ENCODE assay signal across 24 mouse cellular contexts in the genomic region with DNA sequence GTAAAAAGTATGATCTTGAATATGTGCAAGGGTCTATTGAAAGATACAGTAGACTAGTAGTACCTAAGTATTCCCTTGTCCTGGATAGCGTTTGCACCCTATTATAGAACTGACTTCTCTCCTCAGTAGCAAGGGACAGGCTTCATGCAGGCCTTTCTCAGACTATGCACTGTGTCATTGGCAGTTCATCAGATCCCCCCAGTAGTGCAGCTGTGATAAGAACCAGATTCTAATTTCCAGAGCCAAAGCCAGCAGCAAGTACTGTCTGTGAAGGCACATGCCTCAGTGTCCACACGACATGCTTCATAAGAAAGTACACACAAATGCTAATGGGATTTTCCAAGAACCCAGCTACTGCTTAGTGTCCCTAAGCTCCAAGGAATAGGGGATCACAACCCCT.
DNase-seq lines count a peak whose midpoint lies in the region; ATAC-seq and TF ChIP-seq lines count a peak whose summit lies in the region.
"Had no signal": no experiment of that assay in that cellular context is flagged by ENCODE, and none has a peak within 500 bp of the region (broad histone marks: within the 10 kb centered on the region; RNA-seq: fewer than 3 reads in every experiment).

No protein-coding gene starts in this region.

- H3K27me3 ChIP-seq in lung, embryonic 14.5 days (ENCODE audit: insufficient read depth, low read length), result no peaks in the 10 kb centered on the region
- no peaks in the 10 kb centered on the region for H3K27me3 ChIP-seq in lung, postnatal 0 days (replicated peaks; ENCODE audit: insufficient read depth, low read length)
- H3K27me3 ChIP-seq: CH12.LX; embryonic facial prominence, embryonic 13.5 days; embryonic facial prominence, embryonic 15.5 days; forebrain, embryonic 12.5 days had no signal

- H3K4me3 ChIP-seq in lung, embryonic 14.5 days (ENCODE audit: low read depth, low read length), result no peak overlapping the region
- H3K4me3 ChIP-seq in lung, adult 2 months (replicated peaks; ENCODE audit: extremely low read depth, low read depth, low read length), result no peak overlapping the region
- no peak overlapping the region for H3K4me3 ChIP-seq in lung, postnatal 0 days (ENCODE audit: low read depth, low read length)
- H3K4me3 ChIP-seq: embryonic facial prominence, embryonic 13.5 days; embryonic facial prominence, embryonic 15.5 days; erythroblast, embryonic 14.5 days; forebrain, embryonic 10.5 days; forebrain, embryonic 12.5 days had no signal

- no peak for ATAC-seq in lung, embryonic 14.5 days (ENCODE audit: insufficient read depth)
- peak; percentile 57 for ATAC-seq in lung, postnatal 0 days
- ATAC-seq in inflammation-experienced regulatory T-cells, adult 6 months, result no peak
- ATAC-seq: activated CD4-positive, CD25-positive, alpha-beta regulatory T cell, adult 4 months; CD4-positive, CD25-positive, alpha-beta regulatory T cell, adult 4 months; forebrain, embryonic 16.5 days; Patski had no signal

- H3K36me3 ChIP-seq in lung, embryonic 14.5 days (ENCODE audit: insufficient read depth), result no peaks in the 10 kb centered on the region
- H3K36me3 ChIP-seq in lung, postnatal 0 days (ENCODE audit: insufficient read depth, low read length), result no peaks in the 10 kb centered on the region
- H3K36me3 ChIP-seq: embryonic facial prominence, embryonic 13.5 days; embryonic facial prominence, embryonic 15.5 days; forebrain, embryonic 10.5 days; forebrain, embryonic 12.5 days; G1E had no signal

- DNase-seq in cerebellum, postnatal 10 days, result peak; percentile 25 to 51
- DNase-seq in cerebellum, adult 8-10 months, result no peak
- DNase-seq in lung, embryonic 14.5 days, result peak; percentile 39
- DNase-seq in lung, adult 2 months, result no peak
- peak; percentile 22 for DNase-seq in lung, postnatal 0 days (ENCODE audit: low spot score)
- DNase-seq in lung, adult 18-20 months, result no peak
- peak; percentile 20 for DNase-seq in lung, postnatal 36 days
- DNase-seq: adrenal gland, adult 8-10 months; adrenal gland, postnatal 25 days; B cell, adult 2 months; cerebellum, adult 11 months; embryo, embryonic 11 days had no signal

- TF ChIP-seq POLR2A in lung, adult 2 months (IDR thresholded peaks at IDR 0.05; ENCODE audit: borderline replicate concordance, extremely low read depth, low read depth, low read length), result no peak

- no peaks in the 10 kb centered on the region for H3K4me1 ChIP-seq in lung, embryonic 14.5 days (ENCODE audit: insufficient read depth)
- H3K4me1 ChIP-seq in lung, adult 2 months (ENCODE audit: control insufficient read depth, insufficient read depth, low read length), result peaks cover 2% of the 10 kb centered on the region; the same call in 1 of the 2 replicates
- no peaks in the 10 kb centered on the region for H3K4me1 ChIP-seq in lung, postnatal 0 days (ENCODE audit: insufficient read depth, low read depth, low read length)
- H3K4me1 ChIP-seq: embryonic facial prominence, embryonic 15.5 days; forebrain, embryonic 12.5 days had no signal

- H3K9me3 ChIP-seq in lung, embryonic 14.5 days (ENCODE audit: low read depth, low read length), result no peaks in the 10 kb centered on the region
- no peaks in the 10 kb centered on the region for H3K9me3 ChIP-seq in lung, postnatal 0 days (ENCODE audit: low read length)
- H3K9me3 ChIP-seq: embryonic facial prominence, embryonic 13.5 days; embryonic facial prominence, embryonic 15.5 days; forebrain, embryonic 10.5 days; forebrain, embryonic 12.5 days; G1E had no signal

- no peak for TF ChIP-seq CTCF in lung, embryonic 14.5 days (IDR thresholded peaks at IDR 0.05; ENCODE audit: low read depth)
- TF ChIP-seq CTCF in lung, adult 2 months (IDR thresholded peaks at IDR 0.05; ENCODE audit: insufficient read depth, low read length), result no peak
- no peak for TF ChIP-seq CTCF in lung, postnatal 0 days (IDR thresholded peaks at IDR 0.05)

- H3K4me2 ChIP-seq in lung, embryonic 14.5 days, result no peak overlapping the region
- H3K4me2 ChIP-seq in lung, postnatal 0 days (replicated peaks; ENCODE audit: low read depth, low read length), result no peak overlapping the region
- H3K4me2 ChIP-seq: embryonic facial prominence, embryonic 13.5 days; embryonic facial prominence, embryonic 15.5 days; forebrain, embryonic 12.5 days had no signal

- no peak overlapping the region for H3K27ac ChIP-seq in lung, embryonic 14.5 days (ENCODE audit: low read depth)
- H3K27ac ChIP-seq in lung, postnatal 0 days (ENCODE audit: low read length), result no peak overlapping the region
- H3K27ac ChIP-seq: embryonic facial prominence, embryonic 13.5 days; embryonic facial prominence, embryonic 15.5 days; forebrain, embryonic 10.5 days; forebrain, embryonic 12.5 days had no signal

- no peak overlapping the region for H3K9ac ChIP-seq in lung, embryonic 14.5 days
- H3K9ac ChIP-seq in lung, postnatal 0 days (replicated peaks; ENCODE audit: low read depth), result no peak overlapping the region
- H3K9ac ChIP-seq: embryonic facial prominence, embryonic 13.5 days; embryonic facial prominence, embryonic 15.5 days; forebrain, embryonic 12.5 days had no signal

- 68% methylated on average over 2 of the region's 2 CpGs for WGBS in lung, embryonic 14.5 days
- 86% methylated on average over 2 of the region's 2 CpGs for WGBS in lung, adult 2 months
- WGBS in lung, postnatal 0 days, result 59% methylated on average over 2 of the region's 2 CpGs

- no peak for TF ChIP-seq EP300 in lung, postnatal 0 days (IDR thresholded peaks at IDR 0.05)

Comparison
In these comparisons a context has a peak if more than half of its experiments do, and no peak if none do; other contexts are left out.
1. DNase-seq: peak in cerebellum, postnatal 10 days (2 of 2), lung, embryonic 14.5 days (single experiment), lung, postnatal 0 days (single experiment) and lung, postnatal 36 days (single experiment); none in cerebellum, adult 8-10 months (single experiment), lung, adult 2 months (single experiment) and lung, adult 18-20 months (0 of 2).